Mouse (Mus musculus): ENCODE results near the gene Adamtsl4. TPM values are rescaled to one million over a fixed set of nuclear protein-coding genes. Genes with fewer than 3 reads are reported as not detected.

Adamtsl4 gene
- polyA plus RNA-seq, 1 experiment, result not detected

DNA sequence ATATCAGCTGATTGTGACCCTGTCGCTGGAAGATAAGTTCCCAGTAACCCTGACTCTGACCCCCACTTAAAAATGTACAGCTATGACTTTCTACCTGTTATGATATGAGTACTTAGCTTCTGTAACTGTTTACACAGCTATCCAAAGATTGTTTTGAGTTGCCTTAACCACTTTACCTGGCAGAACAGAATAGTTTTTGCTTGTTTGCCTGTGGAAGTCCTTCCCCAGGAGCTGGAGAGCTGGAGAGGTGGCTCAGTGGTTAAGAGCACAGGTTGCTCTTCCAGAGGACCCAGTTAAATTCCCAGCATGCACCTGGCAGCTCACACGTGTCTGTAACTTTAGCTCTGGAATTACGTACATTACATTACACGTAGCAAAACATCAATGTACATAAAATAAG is 16.9 kb upstream of the Adamtsl4 start:
- 92% methylated on average over 4 of the region's 4 CpGs for WGBS
- Histone ChIP-seq H3K4me1 (ENCODE audit: control insufficient read depth, insufficient read depth, low read length) (peaks cover 6% of the 10 kb centered on the region), H3K4me3 (ENCODE audit: insufficient read depth, low read depth, low read length) (no peak overlapping the region), H3K27ac (ENCODE audit: insufficient read depth, low read depth, low read length) (no peak overlapping the region)
- no peak for TF ChIP-seq POLR2A (IDR thresholded peaks at IDR 0.05; ENCODE audit: insufficient read depth, low read depth, low read length)
- no peak for TF ChIP-seq CTCF (IDR thresholded peaks at IDR 0.05; ENCODE audit: insufficient read depth, low read depth, low read length)

- Histone ChIP-seq H3K4me1 (ENCODE audit: control insufficient read depth, insufficient read depth, low read length) (peaks cover 6% of the 10 kb centered on the region), H3K27ac (ENCODE audit: insufficient read depth, low read depth, low read length) (no peak overlapping the region), H3K4me3 (ENCODE audit: insufficient read depth, low read depth, low read length) (no peak overlapping the region)
- 97% methylated on average over 3 of the region's 3 CpGs for WGBS
- TF ChIP-seq CTCF (IDR thresholded peaks at IDR 0.05; ENCODE audit: insufficient read depth, low read depth, low read length), result no peak
- TF ChIP-seq POLR2A (IDR thresholded peaks at IDR 0.05; ENCODE audit: insufficient read depth, low read depth, low read length), result no peak
These were observed 15.6 kb upstream of the Adamtsl4 start for GRCm38 (mm10) chr3:95703276-95703675.

- whole genome bisulfite sequencing, result 10% methylated on average over 24 of the region's 24 CpGs
- no peak for TF ChIP-seq POLR2A (IDR thresholded peaks at IDR 0.05; ENCODE audit: insufficient read depth, low read depth, low read length)
- TF ChIP-seq CTCF (IDR thresholded peaks at IDR 0.05; ENCODE audit: insufficient read depth, low read depth, low read length), result no peak
- Histone ChIP-seq H3K4me1 (ENCODE audit: control insufficient read depth, insufficient read depth, low read length) (peaks cover 6% of the 10 kb centered on the region), H3K27ac (ENCODE audit: insufficient read depth, low read depth, low read length) (peak overlapping the region; percentile 29; the same call in 1 of the 2 replicates), H3K4me3 (ENCODE audit: insufficient read depth, low read depth, low read length) (peak overlapping the region; percentile 21)
These were observed 14.3 kb upstream of the Adamtsl4 start for GRCm38 (mm10) chr3:95701877-95702540.

GRCm38 (mm10) chr3:95701085-95701484 is 13.4 kb upstream of the Adamtsl4 start:
- Histone ChIP-seq H3K4me1 (ENCODE audit: control insufficient read depth, insufficient read depth, low read length) (peaks cover 6% of the 10 kb centered on the region), H3K4me3 (ENCODE audit: insufficient read depth, low read depth, low read length) (no peak overlapping the region), H3K27ac (ENCODE audit: insufficient read depth, low read depth, low read length) (no peak overlapping the region)
- WGBS, result 79% methylated on average over 2 of the region's 2 CpGs
- no peak for TF ChIP-seq POLR2A (IDR thresholded peaks at IDR 0.05; ENCODE audit: insufficient read depth, low read depth, low read length)

DNA sequence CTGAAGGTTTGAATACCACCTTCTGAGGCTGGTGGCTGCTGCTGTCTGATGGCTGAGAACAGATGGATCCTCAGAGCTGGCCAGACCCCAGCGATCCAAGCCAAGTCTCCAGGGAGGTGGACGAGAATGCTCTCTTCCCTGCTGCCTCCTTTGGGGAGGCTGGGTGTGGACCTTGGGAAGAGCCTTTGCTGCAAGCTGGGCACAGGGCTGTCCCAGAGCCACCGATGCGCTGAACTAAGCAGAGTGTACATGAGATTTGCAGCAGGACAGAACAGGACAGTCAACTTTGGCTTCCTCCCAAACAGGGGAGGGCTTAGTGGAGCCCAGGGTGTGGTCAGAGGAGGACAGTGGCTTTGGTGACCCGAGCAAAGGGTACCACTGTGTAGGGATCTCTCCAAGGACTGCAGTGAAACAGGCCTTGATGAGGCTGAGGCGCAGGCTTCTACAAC is 12.5 kb upstream of the Adamtsl4 start:
- Histone ChIP-seq H3K4me3 (ENCODE audit: insufficient read depth, low read depth, low read length) (no peak overlapping the region), H3K27ac (ENCODE audit: insufficient read depth, low read depth, low read length) (no peak overlapping the region), H3K4me1 (ENCODE audit: control insufficient read depth, insufficient read depth, low read length) (peaks cover 9% of the 10 kb centered on the region)
- TF ChIP-seq POLR2A (IDR thresholded peaks at IDR 0.05; ENCODE audit: insufficient read depth, low read depth, low read length) (no peak), CTCF (IDR thresholded peaks at IDR 0.05; ENCODE audit: insufficient read depth, low read depth, low read length) (no peak)
- WGBS, result 77% methylated on average over 6 of the region's 6 CpGs

DNA sequence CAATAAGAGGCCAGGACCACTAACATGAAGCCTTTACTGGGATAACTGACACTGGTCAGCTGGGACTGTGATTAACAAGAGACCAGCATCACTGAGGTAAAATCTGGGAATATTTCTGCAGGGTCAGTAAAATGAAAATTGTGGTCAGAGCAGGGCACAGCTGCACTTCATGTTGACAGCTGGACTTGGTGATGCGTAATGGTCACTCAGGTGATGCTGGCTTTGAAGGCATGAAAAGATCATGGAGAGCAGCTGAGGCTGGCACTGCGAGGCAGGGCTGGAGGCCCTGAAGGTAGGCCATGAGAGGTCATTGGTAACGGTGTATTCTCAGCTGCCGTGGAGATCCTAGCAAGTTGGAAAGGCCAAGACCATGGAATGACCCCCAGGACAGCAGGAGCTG is 10.6 kb upstream of the Adamtsl4 start:
- TF ChIP-seq CTCF (IDR thresholded peaks at IDR 0.05; ENCODE audit: insufficient read depth, low read depth, low read length) (no peak), POLR2A (IDR thresholded peaks at IDR 0.05; ENCODE audit: insufficient read depth, low read depth, low read length) (no peak)
- peaks cover 9% of the 10 kb centered on the region for H3K4me1 ChIP-seq (ENCODE audit: control insufficient read depth, insufficient read depth, low read length)
- WGBS, result 95% methylated on average over 4 of the region's 4 CpGs
- no peak overlapping the region for H3K27ac ChIP-seq (ENCODE audit: insufficient read depth, low read depth, low read length)
- H3K4me3 ChIP-seq (ENCODE audit: insufficient read depth, low read depth, low read length), result no peak overlapping the region

- Histone ChIP-seq H3K27ac (ENCODE audit: insufficient read depth, low read depth, low read length) (no peak overlapping the region), H3K4me3 (ENCODE audit: insufficient read depth, low read depth, low read length) (no peak overlapping the region), H3K4me1 (ENCODE audit: control insufficient read depth, insufficient read depth, low read length) (0 out of 2 replicates have a peak, but pooled peaks cover 2% of the 10 kb centered on the region)
- TF ChIP-seq POLR2A (IDR thresholded peaks at IDR 0.05; ENCODE audit: insufficient read depth, low read depth, low read length) (no peak), CTCF (IDR thresholded peaks at IDR 0.05; ENCODE audit: insufficient read depth, low read depth, low read length) (no peak)
- WGBS, result 68% methylated on average over 7 of the region's 7 CpGs
These were observed 8.6 kb upstream of the Adamtsl4 start for GRCm38 (mm10) chr3:95696360-95696759.

DNA sequence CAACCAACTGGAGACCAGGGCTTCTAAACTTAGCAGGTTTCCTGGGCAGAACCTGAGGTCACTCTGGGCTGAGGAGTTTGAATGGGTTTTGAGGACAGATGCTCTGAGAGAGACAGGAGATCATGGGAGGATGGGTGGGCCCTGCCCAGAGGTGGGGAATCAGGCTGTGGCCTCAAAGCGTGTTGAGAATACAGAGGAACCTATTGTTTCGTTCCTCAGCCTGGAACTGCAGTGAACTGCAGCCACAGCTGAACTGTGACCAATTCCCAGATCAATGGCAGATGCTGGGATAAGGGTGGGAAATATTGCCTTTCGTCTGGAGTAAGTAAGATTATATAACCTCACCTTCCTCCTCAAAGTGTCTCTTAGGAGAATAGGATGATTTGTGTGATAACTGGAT is 8.1 kb upstream of the Adamtsl4 start:
- H3K27ac ChIP-seq (ENCODE audit: insufficient read depth, low read depth, low read length), result no peak overlapping the region
- no peak overlapping the region for H3K4me3 ChIP-seq (ENCODE audit: insufficient read depth, low read depth, low read length)
- WGBS, result 75% methylated on average over 3 of the region's 3 CpGs
- H3K4me1 ChIP-seq (ENCODE audit: control insufficient read depth, insufficient read depth, low read length), result 0 out of 2 replicates have a peak, but pooled peaks cover 2% of the 10 kb centered on the region
- TF ChIP-seq POLR2A (IDR thresholded peaks at IDR 0.05; ENCODE audit: insufficient read depth, low read depth, low read length), result no peak
- TF ChIP-seq CTCF (IDR thresholded peaks at IDR 0.05; ENCODE audit: insufficient read depth, low read depth, low read length), result no peak

DNA sequence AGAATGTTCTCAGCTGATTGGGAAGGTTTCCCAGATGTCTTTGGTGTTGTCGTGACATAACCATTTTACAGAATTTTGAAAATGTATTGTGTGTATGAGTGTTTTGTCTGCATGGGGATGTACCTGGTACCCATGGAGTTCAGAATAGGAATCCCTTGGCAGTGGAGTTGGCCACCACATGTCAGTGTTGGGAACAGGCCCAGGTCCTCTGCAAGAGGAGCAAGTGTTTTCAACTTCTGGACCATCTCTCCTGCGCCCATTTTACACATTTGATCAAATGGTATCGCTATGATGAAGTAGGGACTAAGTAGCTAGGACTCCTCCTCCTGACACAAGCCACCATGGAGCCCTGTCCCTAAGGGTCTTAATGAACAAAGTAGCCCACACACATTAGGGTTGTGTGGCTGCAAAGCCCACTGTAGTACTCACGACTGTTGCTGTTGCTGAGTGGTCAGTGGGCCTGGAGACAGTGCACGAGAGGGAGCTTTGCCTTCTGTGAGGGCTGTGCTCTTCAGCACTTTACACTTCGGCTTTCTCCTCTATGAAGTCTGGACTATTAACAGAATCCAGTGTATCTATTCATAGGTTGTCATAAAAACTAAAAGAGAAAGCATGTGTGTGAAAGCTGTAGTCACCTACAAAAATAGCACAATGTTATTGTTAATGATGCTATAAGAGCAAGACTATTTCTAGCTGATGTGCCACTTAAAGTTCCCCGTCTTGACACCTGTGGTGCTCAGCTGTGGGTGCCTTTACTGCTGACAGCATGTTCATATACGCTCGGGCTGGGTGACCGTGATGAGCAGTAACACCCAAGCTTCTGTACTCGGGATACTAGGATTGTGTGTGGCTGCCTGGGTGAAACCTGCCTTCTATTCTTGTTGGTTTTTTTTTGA is 7.3 kb upstream of the Adamtsl4 start:
- H3K4me3 ChIP-seq (ENCODE audit: insufficient read depth, low read depth, low read length), result no peak overlapping the region
- no peak overlapping the region for H3K27ac ChIP-seq (ENCODE audit: insufficient read depth, low read depth, low read length)
- 0 out of 2 replicates have a peak, but pooled peaks cover 2% of the 10 kb centered on the region for H3K4me1 ChIP-seq (ENCODE audit: control insufficient read depth, insufficient read depth, low read length)
- TF ChIP-seq CTCF (IDR thresholded peaks at IDR 0.05; ENCODE audit: insufficient read depth, low read depth, low read length) (no peak), POLR2A (IDR thresholded peaks at IDR 0.05; ENCODE audit: insufficient read depth, low read depth, low read length) (no peak)
- WGBS, result 82% methylated on average over 11 of the region's 11 CpGs

Measured in olfactory bulb, adult 2 months (tissue).